Mouse (Mus musculus): ENCODE measurements around the gene Olfr523.

GRCm38 (mm10) chr7:140172936-140173335, at the start of gene Olfr523:
- TF ChIP-seq CTCF (conservative IDR thresholded peaks at IDR 0.05; ENCODE audit: insufficient read depth, insufficient read length, low read depth, low read length) (no peak), POLR2A (IDR thresholded peaks at IDR 0.05; ENCODE audit: low read depth, low read length) (no peak)

Data from kidney, adult 2 months (tissue).